In the genomic region with DNA sequence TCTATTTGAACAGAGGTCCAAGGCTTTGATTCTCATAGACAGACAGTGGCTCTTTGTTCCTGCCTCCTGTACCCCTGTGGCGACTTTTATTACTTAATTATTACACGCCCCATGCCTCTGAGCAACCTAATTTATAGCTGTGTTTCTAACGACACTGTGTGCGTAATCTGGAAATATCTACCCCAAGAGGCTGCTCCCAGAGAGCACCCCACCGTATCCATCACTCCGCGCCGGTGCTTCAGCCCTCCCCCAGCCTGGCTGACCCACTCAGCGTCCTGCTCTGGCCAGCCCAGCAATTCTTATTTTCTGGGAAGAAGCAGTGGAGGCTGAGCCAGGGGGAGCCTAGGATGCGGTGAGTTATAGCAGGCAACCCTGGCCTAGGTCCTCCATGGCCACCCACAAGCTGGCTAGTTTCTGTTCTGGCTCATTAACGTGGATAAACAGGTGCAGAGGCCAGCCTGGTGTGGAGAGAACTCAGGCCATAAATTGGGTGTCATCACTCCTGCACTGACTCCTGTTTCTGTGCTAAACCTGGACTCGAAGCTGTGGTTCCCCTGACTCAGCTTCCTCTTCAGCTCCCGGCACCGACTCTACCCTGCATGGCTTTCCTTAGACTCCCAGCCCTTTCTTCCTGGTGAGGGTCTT, we compare ENCODE assay signal across 17 mouse cellular contexts. TPM values are rescaled to one million over a fixed set of nuclear protein-coding genes. Genes with fewer than 3 reads are reported as not detected.
DNase-seq lines count a peak whose midpoint lies in the region; ATAC-seq and TF ChIP-seq lines count a peak whose summit lies in the region.
"Had no signal": no experiment of that assay in that cellular context is flagged by ENCODE, and none has a peak within 500 bp of the region (broad histone marks: within the 10 kb centered on the region; RNA-seq: fewer than 3 reads in every experiment).

No protein-coding gene starts in this region.

- H3K27me3 ChIP-seq in thymus, adult 2 months (ENCODE audit: control insufficient read depth, insufficient read depth, low read length) = no peaks in the 10 kb centered on the region
- H3K27me3 ChIP-seq in limb, embryonic 12.5 days = peaks cover 95% of the 10 kb centered on the region
- H3K27me3 ChIP-seq: stomach, embryonic 15.5 days had no signal

- DNase-seq in gastrocnemius, postnatal 25 days = peak; percentile 44
- DNase-seq in gastrocnemius, postnatal 4 days (ENCODE audit: low spot score in 2 of 2) = no peak
- no peak for DNase-seq in thymus, adult 2 months
- DNase-seq in thymus, postnatal 4 days = no peak
- no peak for DNase-seq in left cerebral cortex, adult 18-20 months (ENCODE audit: low spot score in 2 of 2)
- DNase-seq: adrenal gland, postnatal 10 days; lung, adult 2 months; right cerebral cortex, postnatal 14 days; thymus, postnatal 36 days had no signal

- no peak overlapping the region for H3K9ac ChIP-seq in limb, embryonic 12.5 days (replicated peaks)
- H3K9ac ChIP-seq: heart, embryonic 12.5 days; stomach, embryonic 15.5 days had no signal

- 0 out of 2 replicates have a peak, but pooled peaks have one; percentile 22 for TF ChIP-seq POLR2A in thymus, adult 2 months (IDR thresholded peaks at IDR 0.05; ENCODE audit: control insufficient read depth, extremely low read depth, insufficient read depth, low read length, poor library complexity)

- 0 out of 2 replicates have a peak, but pooled peaks have one; percentile 31 for ATAC-seq in limb, embryonic 12.5 days (ENCODE audit: insufficient number of reproducible peaks, insufficient read depth, low FRiP score, low TSS enrichment, low read depth)
- no peak for ATAC-seq in erythroid progenitor cell, adult 5-6 weeks (replicated peaks; ENCODE audit: low FRiP score, poor library complexity, severe bottlenecking)
- ATAC-seq: CD4-positive, CD25-positive, alpha-beta regulatory T cell, adult 4 months had no signal

- peak overlapping the region; percentile 24 for H3K4me2 ChIP-seq in limb, embryonic 12.5 days
- H3K4me2 ChIP-seq: heart, embryonic 12.5 days; stomach, embryonic 15.5 days had no signal

- TF ChIP-seq CTCF in thymus, adult 2 months (IDR thresholded peaks at IDR 0.05; ENCODE audit: borderline replicate concordance, control insufficient read depth, extremely low read depth, insufficient read depth, low read length, poor library complexity) = no peak

- 63% methylated on average over 14 of the region's 14 CpGs for WGBS in thymus, adult 2 months
- WGBS in limb, embryonic 12.5 days = 17% methylated on average over 14 of the region's 14 CpGs

- no peaks in the 10 kb centered on the region for H3K4me1 ChIP-seq in thymus, adult 2 months (replicated peaks; ENCODE audit: control insufficient read depth, insufficient read depth, low read length)
- H3K4me1 ChIP-seq in limb, embryonic 12.5 days (replicated peaks) = peaks cover 16% of the 10 kb centered on the region
- H3K4me1 ChIP-seq: heart, embryonic 12.5 days; stomach, embryonic 15.5 days had no signal

- no peak overlapping the region for H3K27ac ChIP-seq in thymus, adult 2 months (ENCODE audit: control insufficient read depth, insufficient read depth, low read length)
- H3K27ac ChIP-seq in limb, embryonic 12.5 days = no peak overlapping the region
- H3K27ac ChIP-seq: stomach, embryonic 15.5 days had no signal

- no peak overlapping the region for H3K4me3 ChIP-seq in thymus, adult 2 months (ENCODE audit: control insufficient read depth, insufficient read depth, low read length)
- no peak overlapping the region for H3K4me3 ChIP-seq in limb, embryonic 12.5 days (replicated peaks)
- H3K4me3 ChIP-seq: heart, embryonic 12.5 days; stomach, embryonic 15.5 days had no signal

- H3K36me3 ChIP-seq in thymus, adult 2 months (ENCODE audit: control insufficient read depth, insufficient read depth, low read length) = no peaks in the 10 kb centered on the region
- H3K36me3 ChIP-seq in limb, embryonic 12.5 days = no peaks in the 10 kb centered on the region
- H3K36me3 ChIP-seq: heart, embryonic 12.5 days; stomach, embryonic 15.5 days had no signal

- H3K9me3 ChIP-seq in limb, embryonic 12.5 days = no peaks in the 10 kb centered on the region
- H3K9me3 ChIP-seq: heart, embryonic 12.5 days; stomach, embryonic 15.5 days had no signal

RNA-seq across cellular contexts. Expression of a gene that starts 49.8 kb away (rescaled TPM):
- total RNA-seq in gastrocnemius, postnatal 25 days (2021) = not detected
- not detected for total RNA-seq in gastrocnemius, postnatal 4 days (2021)
- polyA plus RNA-seq in thymus, adult 2 months (2012; rRNA removed) = 0.13 and 0.14 TPM in 2 replicates
- polyA plus RNA-seq in limb, embryonic 12.5 days (2016; fragmentation: Nextera tagmentation; extraction: Ambion mirVana) = not detected in 2 replicates
- not detected for total RNA-seq in left cerebral cortex, adult 18-20 months (2021)
- not detected in 2 replicates for total RNA-seq in erythroid progenitor cell, adult 5-6 weeks (2015; ENCODE audit: low replicate concordance)
- not detected in 2 replicates for total RNA-seq in erythroid progenitor cell, adult 5-6 weeks (2017; ENCODE audit: low replicate concordance)
- total RNA-seq: layer of hippocampus, adult 8-10 months; left cerebral cortex, postnatal 25 days; megakaryocyte, adult 5-6 weeks had no signal
- polyA plus RNA-seq: CD4-positive, CD25-positive, alpha-beta regulatory T cell, adult 4 months; heart, embryonic 12.5 days had no signal
